Mouse (Mus musculus): ENCODE measurements around the gene Cct4.

GRCm38 (mm10) chr11:23049642-23050041 is 59.3 kb downstream of the Cct4 start:
- TF ChIP-seq KAT2A (IDR thresholded peaks at IDR 0.05; ENCODE audit: insufficient replicate concordance, low read length) (no peak), CTCF (conservative IDR thresholded peaks at IDR 0.05 in 1 of 2, IDR thresholded peaks at IDR 0.05 in 1 of 2; ENCODE audit: low read depth in 2 of 2, low read length in 2 of 2) (no peak), POLR2A (IDR thresholded peaks at IDR 0.05; ENCODE audit: low read depth, low read length) (no peak), JUN (IDR thresholded peaks at IDR 0.05; ENCODE audit: insufficient read depth, low read depth, low read length) (no peak), JUND (conservative IDR thresholded peaks at IDR 0.05; ENCODE audit: low read depth, low read length) (no peak), RCOR1 (conservative IDR thresholded peaks at IDR 0.05; ENCODE audit: low read depth, low read length) (no peak), NRF1 (IDR thresholded peaks at IDR 0.05; ENCODE audit: low read depth, low read length) (no peak), EP300 (IDR thresholded peaks at IDR 0.05; ENCODE audit: low read length) (no peak), CHD1 (IDR thresholded peaks at IDR 0.05; ENCODE audit: low read depth, low read length) (no peak)
